In the genomic region with DNA sequence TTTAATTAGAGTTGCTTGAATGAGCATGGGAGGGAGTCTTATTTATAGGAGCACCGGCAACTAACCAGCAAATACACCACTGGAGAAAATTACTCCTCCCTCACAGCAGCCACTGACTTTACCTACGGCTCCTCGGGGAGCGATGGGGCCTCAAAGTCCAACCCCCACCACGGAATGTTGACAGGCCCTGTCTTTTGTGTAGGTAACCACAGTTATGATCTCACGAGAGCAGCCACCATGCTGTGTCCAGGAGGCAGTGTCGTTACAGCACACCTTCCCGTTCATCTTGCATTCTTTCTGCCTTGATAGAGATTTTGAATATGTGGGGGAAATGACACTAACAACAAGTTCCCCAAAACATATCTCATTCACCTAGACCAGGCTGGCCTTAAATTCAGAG, we compare ENCODE assay signal across 7 mouse cellular contexts. TPM values are rescaled to one million over a fixed set of nuclear protein-coding genes. Genes with fewer than 3 reads are reported as not detected.
DNase-seq lines count a peak whose midpoint lies in the region; ATAC-seq and TF ChIP-seq lines count a peak whose summit lies in the region.

A gene (plus strand): TSS at position 209 of the 400 bp plus-strand sequence.

- no peaks in the 10 kb centered on the region; the same call in 1 of the 2 replicates for H3K36me3 ChIP-seq in stomach, embryonic 14.5 days (ENCODE audit: control insufficient read depth, insufficient read depth, low read length)
- H3K36me3 ChIP-seq in stomach, postnatal 0 days (ENCODE audit: control insufficient read depth, insufficient read depth, low read length), result no peaks in the 10 kb centered on the region
- H3K36me3 ChIP-seq in embryonic facial prominence, embryonic 11.5 days (replicated peaks; ENCODE audit: control insufficient read depth, insufficient read depth, low read depth, low read length), result no peaks in the 10 kb centered on the region
- peaks cover 2% of the 10 kb centered on the region; the same call in 1 of the 2 replicates for H3K36me3 ChIP-seq in limb, embryonic 15.5 days

- no peak for TF ChIP-seq CTCF in stomach, postnatal 0 days (IDR thresholded peaks at IDR 0.05; ENCODE audit: low read depth)

- no peak within 1 kb of the TSS for H3K9ac ChIP-seq in stomach, embryonic 14.5 days (replicated peaks; ENCODE audit: low read depth, low read length)
- no peak within 1 kb of the TSS for H3K9ac ChIP-seq in stomach, postnatal 0 days (ENCODE audit: low read length)
- H3K9ac ChIP-seq in embryonic facial prominence, embryonic 11.5 days (replicated peaks; ENCODE audit: low read length), result no peak within 1 kb of the TSS
- H3K9ac ChIP-seq in limb, embryonic 15.5 days, result no peak within 1 kb of the TSS

- H3K4me3 ChIP-seq in stomach, embryonic 14.5 days (ENCODE audit: low read depth, low read length), result no peak within 1 kb of the TSS
- no peak within 1 kb of the TSS for H3K4me3 ChIP-seq in stomach, postnatal 0 days (ENCODE audit: low read depth, low read length)
- H3K4me3 ChIP-seq in embryonic facial prominence, embryonic 11.5 days (ENCODE audit: low read depth, low read length), result no peak within 1 kb of the TSS
- H3K4me3 ChIP-seq in limb, embryonic 15.5 days, result no peak within 1 kb of the TSS

- no peaks in the 10 kb centered on the region for H3K27me3 ChIP-seq in stomach, embryonic 14.5 days (ENCODE audit: control insufficient read depth, insufficient read depth, low read length)
- H3K27me3 ChIP-seq in stomach, postnatal 0 days (ENCODE audit: control insufficient read depth, insufficient read depth, low read length), result no peaks in the 10 kb centered on the region
- no peaks in the 10 kb centered on the region for H3K27me3 ChIP-seq in embryonic facial prominence, embryonic 11.5 days (ENCODE audit: control insufficient read depth, insufficient read depth, low read length)
- no peaks in the 10 kb centered on the region for H3K27me3 ChIP-seq in limb, embryonic 15.5 days

- intact Hi-C loops in heart, postnatal 10 days (cut with DNase I), result no loop called here

- DNase-seq in stomach, postnatal 0 days (ENCODE audit: low spot score), result no peak
- DNase-seq in embryonic facial prominence, embryonic 11.5 days (ENCODE audit: low spot score), result no peak
- DNase-seq in heart, postnatal 10 days, result no peak
- DNase-seq in cerebellum, postnatal 14 days, result no peak
- no peak for DNase-seq in adipocyte (ENCODE audit: low spot score)

- 75% methylated on average over 8 of the region's 8 CpGs for WGBS in stomach, embryonic 14.5 days
- 73% methylated on average over 8 of the region's 8 CpGs for WGBS in stomach, postnatal 0 days
- WGBS in embryonic facial prominence, embryonic 11.5 days, result 77% methylated on average over 8 of the region's 8 CpGs
- 67% methylated on average over 8 of the region's 8 CpGs for WGBS in limb, embryonic 15.5 days

- no peak for TF ChIP-seq EP300 in stomach, postnatal 0 days (optimal IDR thresholded peaks at IDR 0.05)

- H3K27ac ChIP-seq in stomach, embryonic 14.5 days (ENCODE audit: low read length), result no peak within 1 kb of the TSS
- H3K27ac ChIP-seq in stomach, postnatal 0 days (replicated peaks), result no peak within 1 kb of the TSS
- no peak within 1 kb of the TSS for H3K27ac ChIP-seq in embryonic facial prominence, embryonic 11.5 days (replicated peaks; ENCODE audit: low read depth, low read length)
- no peak within 1 kb of the TSS for H3K27ac ChIP-seq in limb, embryonic 15.5 days

- ATAC-seq in stomach, embryonic 14.5 days (ENCODE audit: insufficient number of reproducible peaks, insufficient read depth, low FRiP score, low read depth), result no peak
- no peak for ATAC-seq in stomach, postnatal 0 days (ENCODE audit: low FRiP score, low TSS enrichment)
- no peak for ATAC-seq in embryonic facial prominence, embryonic 11.5 days (replicated peaks; ENCODE audit: insufficient number of reproducible peaks, low FRiP score, low TSS enrichment, low read depth)
- no peak for ATAC-seq in limb, embryonic 15.5 days (ENCODE audit: insufficient number of reproducible peaks, low FRiP score, low TSS enrichment, low read depth)

- H3K9me3 ChIP-seq in stomach, embryonic 14.5 days (ENCODE audit: control insufficient read depth, low read depth, low read length), result no peaks in the 10 kb centered on the region
- H3K9me3 ChIP-seq in stomach, postnatal 0 days (ENCODE audit: control insufficient read depth, low read length), result no peaks in the 10 kb centered on the region
- no peaks in the 10 kb centered on the region for H3K9me3 ChIP-seq in embryonic facial prominence, embryonic 11.5 days (replicated peaks; ENCODE audit: control insufficient read depth, low read length)
- H3K9me3 ChIP-seq in limb, embryonic 15.5 days, result no peaks in the 10 kb centered on the region

- peaks cover 4% of the 10 kb centered on the region; the same call in 1 of the 2 replicates for H3K4me1 ChIP-seq in stomach, embryonic 14.5 days (ENCODE audit: control insufficient read depth, insufficient read depth, low read length)
- H3K4me1 ChIP-seq in stomach, postnatal 0 days (replicated peaks; ENCODE audit: control insufficient read depth, insufficient read depth), result no peaks in the 10 kb centered on the region
- H3K4me1 ChIP-seq in embryonic facial prominence, embryonic 11.5 days (ENCODE audit: control insufficient read depth, insufficient read depth, low read length), result no peaks in the 10 kb centered on the region
- peaks cover 12% of the 10 kb centered on the region for H3K4me1 ChIP-seq in limb, embryonic 15.5 days

- H3K4me2 ChIP-seq in stomach, embryonic 14.5 days (replicated peaks; ENCODE audit: low read depth, low read length), result no peak within 1 kb of the TSS
- no peak within 1 kb of the TSS for H3K4me2 ChIP-seq in stomach, postnatal 0 days (replicated peaks; ENCODE audit: low read depth)
- H3K4me2 ChIP-seq in embryonic facial prominence, embryonic 11.5 days (ENCODE audit: low read depth, low read length), result no peak within 1 kb of the TSS
- no peak within 1 kb of the TSS for H3K4me2 ChIP-seq in limb, embryonic 15.5 days

RNA-seq across cellular contexts. Expression of the gene that starts here (rescaled TPM):
- polyA plus RNA-seq in stomach, embryonic 14.5 days (2014; fragmentation: Nextera tagmentation; extraction: Ambion mirVana), result 50.3 and 55.7 TPM in 2 replicates
- polyA plus RNA-seq in stomach, postnatal 0 days (2015; fragmentation: Nextera tagmentation; extraction: Ambion mirVana), result 8.1 and 8.4 TPM in 2 replicates
- 69.9 and 74.3 TPM in 2 replicates for polyA plus RNA-seq in embryonic facial prominence, embryonic 11.5 days (2014; fragmentation: Nextera tagmentation; extraction: Ambion mirVana)
- total RNA-seq in heart, postnatal 10 days (2021), result 10 to 100 TPM; 13.7 to 17.5 TPM
- polyA plus RNA-seq in limb, embryonic 15.5 days (2015; fragmentation: Nextera tagmentation; extraction: Ambion mirVana), result 28.4 and 32.7 TPM in 2 replicates
